Mouse (Mus musculus) right cerebral cortex, postnatal 14 days (tissue): ENCODE data around the gene Tmem62.
"Not testable (repeated sequence)": the region's sequence is repeated elsewhere in the genome, so short reads cannot be mapped to it uniquely, and the experiment has no call there.

Source experiments
- DNase-seq: peaks from one replicate; pipeline ENCODE4 v3.0.0; 2022

Tmem62 gene

GRCm38 (mm10) chr2:120976990-120977925, at the start of gene Tmem62:
Tmem62 (plus strand) TSS chr2:120977017.
- peak; percentile 57 for DNase-seq

- no peak for DNase-seq
These were observed 43.8 kb upstream of the Tmem62 start for GRCm38 (mm10) chr2:120933038-120933437.

GRCm38 (mm10) chr2:120951208-120951607, 25.6 kb upstream of the Tmem62 start:
- peak; percentile 15 for DNase-seq

GRCm38 (mm10) chr2:120952176-120952938, 24.5 kb upstream of the Tmem62 start:
- no peak for DNase-seq

GRCm38 (mm10) chr2:120959363-120959762, 17.5 kb upstream of the Tmem62 start:
- no peak for DNase-seq

GRCm38 (mm10) chr2:120959827-120960226, 17.0 kb upstream of the Tmem62 start:
- DNase-seq, result no peak

GRCm38 (mm10) chr2:120960261-120960660, 16.6 kb upstream of the Tmem62 start:
- DNase-seq, result no peak

- no peak for DNase-seq
These were observed 13.7 kb upstream of the Tmem62 start for GRCm38 (mm10) chr2:120963110-120963509.

GRCm38 (mm10) chr2:120965486-120965885, 11.3 kb upstream of the Tmem62 start:
- no peak for DNase-seq

- DNase-seq, result no peak
These were observed 6.7 kb upstream of the Tmem62 start for GRCm38 (mm10) chr2:120970045-120970539.

GRCm38 (mm10) chr2:120970559-120971080, 6.2 kb upstream of the Tmem62 start, which contains the start of gene Ubr1:
Ubr1 (minus strand) TSS chr2:120970715.
- DNase-seq, result peak; percentile 86

- no peak for DNase-seq
These were observed 5.1 kb upstream of the Tmem62 start for GRCm38 (mm10) chr2:120971766-120972165.

GRCm38 (mm10) chr2:120972257-120972656, 4.6 kb upstream of the Tmem62 start:
- DNase-seq, result not testable (repeated sequence)

GRCm38 (mm10) chr2:120972964-120973363, 3.9 kb upstream of the Tmem62 start:
- DNase-seq, result no peak

GRCm38 (mm10) chr2:120976308-120976707, 509 bp upstream of the Tmem62 start:
- DNase-seq, result no peak

- DNase-seq, result no peak
These were observed 1.3 kb downstream of the Tmem62 start for GRCm38 (mm10) chr2:120977926-120978692.

- no peak for DNase-seq
These were observed 1.8 kb downstream of the Tmem62 start for GRCm38 (mm10) chr2:120978693-120979037.

GRCm38 (mm10) chr2:120979819-120980218, 3.0 kb downstream of the Tmem62 start:
- DNase-seq, result no peak

GRCm38 (mm10) chr2:120980861-120981260, 4.0 kb downstream of the Tmem62 start:
- no peak for DNase-seq

- DNase-seq, result no peak
These were observed 6.8 kb downstream of the Tmem62 start for GRCm38 (mm10) chr2:120983611-120984010.

- DNase-seq, result no peak
These were observed 8.4 kb downstream of the Tmem62 start for GRCm38 (mm10) chr2:120985241-120985640.

GRCm38 (mm10) chr2:120991196-120991595, 14.4 kb downstream of the Tmem62 start:
- DNase-seq, result no peak

GRCm38 (mm10) chr2:120996607-120997006, 19.8 kb downstream of the Tmem62 start:
- not testable (repeated sequence) for DNase-seq
